In the genomic region with DNA sequence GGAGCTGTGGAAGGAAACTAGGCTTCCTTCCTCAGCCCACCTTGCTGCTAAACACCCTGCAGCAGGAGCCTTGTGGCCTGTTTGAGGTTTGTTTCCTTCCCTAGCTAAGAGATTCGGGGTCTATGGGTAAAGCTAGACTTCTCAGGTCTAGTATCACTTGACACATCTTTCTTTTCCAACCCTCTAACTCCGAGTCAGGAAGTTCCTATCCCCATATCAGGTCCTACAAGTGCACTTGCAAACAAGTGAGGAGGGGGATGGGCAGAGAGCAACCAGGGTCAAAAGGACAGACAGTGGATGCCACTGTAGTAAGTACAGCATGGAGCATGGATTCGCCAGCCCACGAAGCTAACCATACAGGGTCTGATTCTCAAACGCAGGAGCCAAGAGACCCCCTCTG, we compare ENCODE assay signal across 14 mouse cellular contexts.
"Had no signal": no experiment of that assay in that cellular context is flagged by ENCODE, and none has a peak within 500 bp of the region (broad histone marks: within the 10 kb centered on the region; RNA-seq: fewer than 3 reads in every experiment).

No protein-coding gene starts in this region.

- ATAC-seq: lung, postnatal 0 days; midbrain, embryonic 13.5 days had no signal

- H3K4me1 ChIP-seq: neural tube, embryonic 12.5 days; stomach, embryonic 15.5 days had no signal

- H3K9me3 ChIP-seq: midbrain, embryonic 13.5 days; neural tube, embryonic 12.5 days; stomach, embryonic 15.5 days had no signal

- H3K27ac ChIP-seq: kidney, postnatal 0 days; layer of hippocampus, adult 2 months; liver, embryonic 14.5 days; midbrain, embryonic 13.5 days; neural tube, embryonic 12.5 days; stomach, embryonic 15.5 days had no signal

- H3K27me3 ChIP-seq: midbrain, embryonic 13.5 days; neural tube, embryonic 12.5 days; stomach, embryonic 15.5 days had no signal

- DNase-seq: kidney, adult 11 months; kidney, adult 9 months; kidney, postnatal 4 days; left cerebral cortex, postnatal 4 days; lung, adult 2 months; lung, postnatal 36 days; retina, postnatal 1 day had no signal

- H3K36me3 ChIP-seq: midbrain, embryonic 13.5 days; neural tube, embryonic 12.5 days; stomach, embryonic 15.5 days had no signal

- H3K4me2 ChIP-seq: midbrain, embryonic 13.5 days; neural tube, embryonic 12.5 days; stomach, embryonic 15.5 days had no signal

- H3K9ac ChIP-seq: liver, embryonic 14.5 days; midbrain, embryonic 13.5 days; neural tube, embryonic 12.5 days; stomach, embryonic 15.5 days had no signal

- H3K4me3 ChIP-seq: layer of hippocampus, adult 2 months; midbrain, embryonic 13.5 days; neural tube, embryonic 12.5 days; stomach, embryonic 15.5 days had no signal
